Mouse (Mus musculus): Measurements from ENCODE around the gene 0610012G03Rik.

- TF ChIP-seq CTCF (IDR thresholded peaks at IDR 0.05; ENCODE audit: low read depth, low read length) (no peak), POLR2A (IDR thresholded peaks at IDR 0.05; ENCODE audit: insufficient read depth, low read length) (no peak)
Measured at GRCm38 (mm10) chr16:31947333-31947732, 961 bp downstream of the 0610012G03Rik start.

All from ES-Bruce4 (cell line).